Mouse (Mus musculus) right cerebral cortex, adult 18-20 months (tissue): ENCODE data around the gene Rnd3.
A peak's percentile ranks its signal among the peaks of the same experiment; 100 is the strongest.

Experiments used
- DNase-seq: peaks from one replicate; pipeline ENCODE4 v3.0.0; 2022; ENCODE audit warnings: mixed read lengths

The Rnd3 gene

DNA sequence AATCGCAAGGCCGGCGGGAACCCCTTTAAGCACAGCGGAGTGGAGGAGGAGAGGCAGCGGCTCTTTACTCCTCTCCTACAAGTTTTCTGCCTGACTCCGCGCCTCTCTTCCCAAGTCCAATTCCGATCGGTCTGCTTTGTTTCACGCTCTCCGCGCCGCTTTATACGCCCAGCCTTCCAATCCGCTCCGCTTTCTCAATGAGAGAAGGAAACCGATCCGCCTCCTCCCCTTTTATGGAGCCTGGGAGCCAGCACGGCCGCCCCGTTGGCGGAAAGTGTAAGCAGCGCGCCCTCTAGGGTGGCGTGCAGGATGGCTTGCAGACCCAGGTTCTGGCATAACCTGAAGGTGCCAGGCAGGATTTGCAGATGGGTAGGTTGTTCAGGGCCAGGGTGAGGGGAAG, at the start of gene Rnd3:
Rnd3 (minus strand) TSS at position 137 of the 400 bp plus-strand sequence.
- DNase-seq, result peak; percentile 93

DNA sequence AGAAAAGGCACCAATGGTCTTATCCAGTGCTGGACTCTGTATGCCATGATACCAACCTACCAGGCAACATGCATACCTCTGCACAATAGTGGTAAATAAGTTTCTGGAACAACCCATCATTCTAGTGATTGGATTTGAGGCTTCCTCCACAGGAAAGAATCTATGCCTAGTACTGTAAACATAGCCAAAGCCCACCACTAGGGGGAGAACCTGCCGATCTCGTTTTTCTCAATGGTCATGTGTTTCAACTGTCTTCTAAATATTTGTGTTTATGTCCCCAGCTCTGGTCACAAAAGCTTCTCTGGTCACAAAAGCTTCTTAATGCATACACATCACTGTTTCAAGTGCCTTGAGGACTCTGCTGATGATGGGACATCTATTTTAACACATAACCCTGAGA, 43.4 kb upstream of the Rnd3 start:
- no peak for DNase-seq

DNA sequence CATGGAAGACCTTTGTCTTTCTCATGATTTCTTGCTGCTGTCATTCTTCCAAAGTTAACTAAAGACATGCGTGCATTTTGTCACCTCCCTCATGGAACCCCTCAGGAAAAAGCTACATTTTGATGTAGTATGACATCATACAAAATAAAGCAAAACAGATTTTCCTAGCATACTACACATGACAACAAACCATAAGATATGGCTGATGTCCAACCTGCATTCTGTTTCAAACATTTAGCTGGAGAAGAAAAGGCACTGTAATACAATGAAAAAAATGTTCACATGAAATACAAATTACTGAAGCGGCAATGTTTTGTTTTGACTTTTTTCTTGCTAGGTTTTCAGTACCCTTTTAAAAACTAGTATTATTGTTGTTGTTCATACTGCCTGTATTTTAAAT, 36.9 kb upstream of the Rnd3 start:
- DNase-seq, result no peak

DNA sequence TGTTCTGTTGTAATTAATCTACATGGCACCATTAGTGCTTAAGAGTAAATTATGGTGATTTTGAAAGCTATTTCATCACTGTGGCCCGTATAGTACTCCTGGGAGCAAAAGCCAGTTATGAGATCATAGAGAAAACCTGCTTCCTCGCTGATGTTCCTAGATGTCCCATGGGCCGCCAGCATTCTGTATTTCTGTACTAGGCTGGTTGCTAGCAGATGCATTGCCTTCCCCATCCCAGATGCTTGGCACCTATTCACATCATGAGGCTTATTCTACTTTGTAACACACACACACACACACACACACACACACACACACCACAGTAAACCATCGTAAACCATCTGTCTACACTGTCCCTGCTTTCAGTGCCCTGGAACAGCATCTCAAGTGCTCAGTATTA, 34.1 kb upstream of the Rnd3 start:
- DNase-seq, result no peak

DNA sequence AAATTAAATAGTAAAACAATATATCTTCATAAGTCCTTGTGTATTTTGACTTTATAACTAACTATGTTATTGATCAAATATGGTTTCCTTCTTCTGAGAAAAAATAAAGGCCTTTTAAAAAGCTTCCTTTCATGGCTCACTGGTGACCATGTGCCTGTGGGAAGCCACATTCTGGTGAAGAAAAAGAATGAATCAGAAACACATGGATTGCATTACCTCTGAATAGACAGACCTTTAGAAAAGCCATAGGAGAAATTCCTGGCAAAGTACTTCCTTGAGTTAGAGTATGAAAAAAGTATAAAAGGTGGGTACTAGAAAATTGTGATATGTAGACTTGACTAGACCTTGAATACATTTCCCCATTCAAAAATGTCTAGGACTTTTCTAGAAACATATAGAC, 32.5 kb upstream of the Rnd3 start:
- no peak for DNase-seq

DNA sequence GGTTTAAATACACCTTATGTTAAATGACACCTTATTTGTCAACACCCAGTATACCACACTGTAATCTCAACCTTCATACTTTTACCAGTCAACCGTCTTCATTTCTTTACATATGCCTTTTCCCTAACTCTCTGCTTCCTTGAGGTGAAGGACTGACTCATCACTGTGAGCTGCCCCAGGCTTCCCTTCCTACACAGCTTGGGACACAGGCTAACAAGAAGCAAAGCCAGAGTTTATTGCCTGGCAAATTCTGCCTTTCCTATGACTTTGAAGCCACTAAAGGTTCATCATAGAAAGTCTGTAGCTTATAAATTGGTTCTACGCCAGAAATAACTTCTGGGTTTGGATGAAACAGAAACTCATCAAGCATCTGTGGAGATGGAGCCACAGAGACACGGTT, 30.2 kb upstream of the Rnd3 start:
- DNase-seq, result no peak

DNA sequence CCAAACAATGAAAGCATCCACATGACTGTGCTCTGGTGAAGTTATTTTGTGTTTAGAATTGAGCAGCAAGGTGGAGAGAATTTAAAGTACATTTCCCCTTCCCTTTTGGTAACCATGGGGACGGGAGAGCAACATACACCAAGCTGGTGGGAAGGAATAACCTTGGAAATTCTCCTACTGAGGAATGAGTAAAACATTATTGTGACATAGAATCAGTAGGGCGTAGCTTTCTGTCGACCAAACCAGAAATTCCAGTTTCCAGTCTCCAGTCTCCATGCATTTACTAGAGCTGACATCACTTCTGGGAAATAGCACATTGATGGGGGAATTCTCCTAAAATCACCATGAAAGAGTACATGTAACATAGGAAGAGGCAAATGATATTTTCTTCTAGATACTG, 28.7 kb upstream of the Rnd3 start:
- DNase-seq, result no peak

DNA sequence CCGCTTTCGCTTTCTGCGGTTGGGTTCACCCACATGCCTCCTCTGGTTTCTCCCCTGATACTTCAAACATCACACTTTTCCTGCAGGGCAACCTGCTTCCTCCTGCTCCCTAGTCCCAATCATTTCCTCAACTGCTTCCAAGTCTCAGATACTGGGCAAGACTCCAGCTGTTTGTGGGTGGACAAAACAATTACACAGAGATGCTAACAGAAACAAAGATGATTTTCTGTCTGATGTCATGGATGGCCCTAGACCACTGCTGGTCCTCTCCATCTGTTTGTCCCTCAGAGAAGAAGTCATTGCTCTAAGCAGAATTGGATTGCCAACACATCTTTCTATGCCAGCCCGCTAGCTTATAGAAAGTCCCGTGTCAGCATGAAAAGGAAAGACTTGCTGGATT, 26.4 kb upstream of the Rnd3 start:
- no peak for DNase-seq

DNA sequence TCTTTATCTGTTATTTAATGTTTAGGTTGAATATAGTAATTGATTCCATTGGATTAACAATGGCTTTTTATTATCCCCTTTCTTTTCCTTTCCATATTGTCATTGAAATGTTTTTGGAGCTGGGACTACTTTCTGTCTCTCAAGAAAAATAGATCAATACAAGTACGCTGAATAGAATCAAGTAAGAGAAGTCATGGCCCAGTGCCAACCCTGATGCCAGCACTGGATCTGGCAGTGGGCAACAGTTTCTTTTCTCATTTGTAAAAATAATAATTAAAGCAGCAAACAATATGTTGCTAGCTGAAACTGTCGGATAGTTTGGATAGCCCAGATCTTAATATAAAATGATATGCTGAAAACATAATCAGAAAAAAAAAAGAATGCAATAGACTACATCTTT, 12.2 kb upstream of the Rnd3 start:
- DNase-seq, result no peak

DNA sequence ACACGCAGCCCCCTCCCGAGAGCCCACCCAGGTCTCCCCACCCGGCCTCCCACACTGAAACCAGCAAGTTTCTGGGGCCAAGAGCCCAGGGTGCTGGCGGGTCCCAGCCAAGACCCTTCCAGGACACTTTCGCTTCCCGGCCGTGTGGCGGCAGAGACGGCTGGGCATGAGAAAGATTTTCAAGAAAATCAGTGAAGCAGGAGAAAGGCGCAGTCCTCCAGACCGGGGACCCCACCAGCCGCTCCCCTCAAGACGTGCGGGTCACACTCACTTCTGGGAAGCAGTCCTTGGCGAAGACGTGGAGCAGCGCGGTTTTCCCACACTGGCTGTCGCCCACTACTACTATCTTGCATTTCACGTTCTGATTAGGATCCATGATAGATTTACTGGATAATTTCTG, 457 bp downstream of the Rnd3 start:
- DNase-seq, result peak; percentile 26

DNA sequence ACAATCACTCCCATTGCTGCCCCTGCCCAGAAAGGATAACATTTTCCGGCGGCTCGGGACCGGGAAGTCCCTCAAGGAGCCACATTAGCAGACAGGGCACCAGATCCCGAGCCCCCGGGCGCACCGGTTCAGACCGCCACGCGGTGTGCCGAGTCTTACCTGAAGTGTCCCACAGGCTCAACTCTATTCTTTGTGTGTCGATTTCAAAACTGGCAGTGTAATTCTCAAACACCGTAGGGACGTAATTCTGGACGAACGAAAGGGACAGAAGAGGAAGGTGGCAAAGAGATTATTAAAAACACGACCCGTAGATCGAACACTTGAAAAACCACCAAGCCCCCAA, 875 bp downstream of the Rnd3 start:
- DNase-seq, result no peak

DNA sequence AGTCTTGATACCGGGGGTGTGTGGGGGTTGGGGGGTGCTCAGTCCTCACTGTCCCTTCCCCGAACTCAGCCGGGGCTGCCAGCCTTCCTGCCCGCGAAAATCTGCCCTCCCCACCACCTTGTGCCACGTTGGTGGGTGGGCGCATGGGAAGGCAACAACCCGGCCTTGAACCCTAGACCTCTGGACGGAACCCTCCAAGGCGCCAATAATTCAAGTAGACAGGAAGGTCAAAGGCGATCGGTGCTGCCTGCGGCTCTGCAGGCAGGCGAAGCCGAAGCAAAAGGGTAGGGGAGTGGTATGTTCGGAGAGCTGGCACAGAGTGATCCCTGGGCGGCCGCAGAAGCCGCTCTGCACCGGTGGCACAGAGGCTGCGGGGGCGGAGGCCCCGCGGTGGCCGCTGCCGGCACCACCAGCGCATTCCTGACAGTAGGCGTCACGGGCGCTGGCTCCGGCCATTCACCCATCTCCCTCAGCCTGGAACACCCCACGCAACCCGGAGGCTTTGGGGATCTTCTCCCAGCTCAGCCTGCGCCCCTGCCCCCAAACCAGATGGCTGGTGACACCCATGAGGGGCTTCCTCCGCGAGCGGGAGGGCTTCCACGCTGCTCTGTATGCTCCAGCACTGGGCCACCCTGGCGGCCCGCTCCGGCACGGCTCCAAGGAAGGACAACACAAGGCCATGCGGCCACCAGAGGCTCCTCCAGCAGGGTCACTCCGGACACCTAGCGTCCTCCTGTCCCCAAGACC, 1.4 kb downstream of the Rnd3 start:
- peak; percentile 65 for DNase-seq

DNA sequence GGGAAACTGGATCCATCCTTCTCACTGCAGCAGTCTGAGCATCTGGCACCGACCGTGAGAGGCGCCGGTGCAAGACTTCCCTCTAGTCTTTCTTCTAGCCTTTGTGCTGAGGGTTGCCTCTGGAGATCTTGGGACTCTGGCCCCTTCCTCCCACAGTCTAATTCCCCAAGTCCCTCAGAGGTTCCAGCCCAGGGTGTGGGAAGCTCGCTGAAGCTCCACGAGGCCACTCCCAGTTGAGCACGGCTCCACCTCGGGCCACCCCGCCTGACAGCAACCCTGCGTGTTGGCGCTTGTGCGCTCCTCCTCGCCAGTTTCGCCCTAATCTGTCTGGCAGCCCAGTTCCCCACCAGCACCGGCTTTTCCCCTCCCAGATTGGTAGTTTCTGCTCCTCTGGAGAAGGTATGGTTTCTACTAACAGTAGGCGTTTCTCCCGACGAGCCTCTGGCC, 2.0 kb downstream of the Rnd3 start:
- peak; percentile 79 for DNase-seq

DNA sequence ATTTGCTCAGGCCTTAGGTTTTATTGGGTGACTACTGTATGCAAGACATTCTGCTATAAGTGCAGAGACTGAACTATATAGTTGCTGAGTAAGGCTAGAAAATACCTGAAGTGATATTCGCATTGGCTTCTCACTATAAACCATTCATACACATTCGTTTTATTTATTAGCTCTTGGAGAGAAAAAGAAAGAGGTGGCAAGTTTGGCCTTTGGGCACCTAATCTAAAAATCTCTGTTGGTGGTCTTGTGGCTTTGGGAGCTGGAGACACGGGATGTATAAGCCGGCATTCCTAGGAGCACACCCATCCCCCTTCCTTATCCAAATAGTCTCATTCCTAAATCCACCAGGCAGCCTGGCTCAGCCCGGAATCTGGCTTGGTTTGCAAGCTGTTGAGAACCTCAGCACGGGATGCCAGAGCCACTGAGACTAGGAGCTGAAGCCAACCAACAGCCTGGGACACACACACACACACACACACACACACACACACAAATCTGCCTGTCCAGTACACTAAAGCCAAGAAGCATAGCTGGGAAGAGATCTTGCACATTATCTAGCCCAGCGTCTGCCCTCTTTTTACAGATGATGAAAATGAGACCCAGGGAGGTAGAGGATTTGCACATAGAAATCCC, 3.0 kb downstream of the Rnd3 start:
- DNase-seq, result peak; percentile 31

DNA sequence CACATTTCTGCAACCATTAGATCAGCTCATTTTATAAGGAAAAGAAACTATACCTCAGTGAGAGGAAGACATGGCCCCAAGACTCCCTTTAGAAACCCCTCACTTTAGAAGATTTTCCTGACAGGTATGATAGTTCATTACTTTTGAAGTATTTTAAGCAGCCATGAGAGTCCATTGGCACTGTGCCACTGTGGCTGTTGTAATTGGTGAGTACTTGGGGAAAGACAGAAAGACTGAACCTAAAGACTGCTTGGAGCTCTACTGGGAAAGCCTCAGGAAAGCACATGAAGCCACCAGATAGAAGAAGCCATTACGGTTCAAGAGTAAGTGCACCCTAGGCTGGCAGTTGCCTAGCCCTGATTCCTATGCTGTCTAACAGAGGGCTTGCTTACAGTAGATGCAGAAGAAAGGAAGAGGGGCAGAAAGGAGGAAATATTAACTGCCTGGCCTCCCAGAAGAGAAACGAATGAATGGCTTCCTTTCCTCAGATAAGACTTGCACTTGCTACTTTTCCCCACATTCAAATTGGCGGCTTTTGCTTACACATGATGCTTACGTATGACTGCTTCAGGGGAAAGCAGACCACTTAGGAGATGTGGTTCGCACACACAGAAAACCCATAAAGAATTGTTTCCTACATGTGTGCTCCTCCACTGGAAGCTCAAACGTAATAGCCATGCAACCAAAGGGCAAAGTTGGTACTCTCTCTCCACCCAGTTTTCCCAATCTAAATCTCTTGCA, 4.4 kb downstream of the Rnd3 start:
- DNase-seq, result no peak

DNA sequence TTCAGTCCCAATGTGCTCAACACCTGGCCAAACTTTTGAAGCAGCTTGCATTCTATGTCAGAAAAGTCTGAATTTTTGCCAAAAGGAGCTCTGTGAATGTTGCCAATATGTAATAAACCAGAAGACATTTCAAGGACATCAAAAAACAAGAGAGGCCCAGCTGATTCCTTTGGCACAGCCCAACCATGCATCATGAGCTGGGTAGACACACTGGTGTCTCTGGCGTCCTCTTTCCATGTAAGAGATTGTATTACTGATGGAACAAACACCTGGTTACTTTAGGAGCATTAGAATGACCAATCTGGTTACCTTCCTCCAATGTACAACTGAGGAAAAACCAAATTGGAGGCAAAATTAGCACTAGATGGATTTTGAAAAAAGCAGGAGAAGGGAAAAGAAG, 6.5 kb downstream of the Rnd3 start:
- DNase-seq, result no peak

DNA sequence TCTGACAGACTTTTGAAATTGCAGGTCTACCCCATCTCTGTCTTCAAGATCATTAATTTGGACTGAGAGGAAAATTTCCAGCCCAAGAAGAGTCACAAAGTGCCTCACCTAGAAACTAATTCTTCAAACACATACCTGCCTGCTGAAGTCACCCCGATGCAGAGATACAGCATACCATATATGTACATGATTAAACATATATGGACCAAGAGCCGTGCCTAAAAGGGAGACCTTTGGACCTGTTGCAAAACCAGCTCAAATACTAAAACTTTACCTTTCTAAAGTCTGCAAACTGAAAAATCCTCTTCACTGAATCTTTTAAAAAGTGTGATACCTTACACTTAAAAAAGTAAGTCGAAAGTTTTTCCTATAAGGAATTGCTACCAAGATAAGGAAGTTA, 7.6 kb downstream of the Rnd3 start:
- no peak for DNase-seq

DNA sequence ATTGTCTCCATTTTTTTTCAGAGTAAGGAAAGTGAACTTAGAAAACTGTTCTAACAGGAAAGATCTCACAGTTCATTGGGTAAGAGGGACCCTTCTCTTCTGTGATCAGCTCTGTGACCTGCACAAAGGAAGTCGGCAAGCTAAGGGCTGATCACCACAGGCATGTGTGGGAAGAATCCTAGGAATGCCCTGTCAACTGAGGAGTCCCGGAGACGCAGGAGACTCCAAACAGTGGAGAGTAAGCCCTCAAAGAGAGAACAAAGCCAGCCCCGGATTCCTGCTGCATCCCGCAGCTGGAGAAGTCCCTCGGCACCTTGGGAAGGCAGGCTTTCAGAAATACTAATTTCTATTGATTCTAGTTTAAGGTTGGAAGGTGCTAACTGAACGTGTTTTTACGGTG, 8.4 kb downstream of the Rnd3 start:
- no peak for DNase-seq

DNA sequence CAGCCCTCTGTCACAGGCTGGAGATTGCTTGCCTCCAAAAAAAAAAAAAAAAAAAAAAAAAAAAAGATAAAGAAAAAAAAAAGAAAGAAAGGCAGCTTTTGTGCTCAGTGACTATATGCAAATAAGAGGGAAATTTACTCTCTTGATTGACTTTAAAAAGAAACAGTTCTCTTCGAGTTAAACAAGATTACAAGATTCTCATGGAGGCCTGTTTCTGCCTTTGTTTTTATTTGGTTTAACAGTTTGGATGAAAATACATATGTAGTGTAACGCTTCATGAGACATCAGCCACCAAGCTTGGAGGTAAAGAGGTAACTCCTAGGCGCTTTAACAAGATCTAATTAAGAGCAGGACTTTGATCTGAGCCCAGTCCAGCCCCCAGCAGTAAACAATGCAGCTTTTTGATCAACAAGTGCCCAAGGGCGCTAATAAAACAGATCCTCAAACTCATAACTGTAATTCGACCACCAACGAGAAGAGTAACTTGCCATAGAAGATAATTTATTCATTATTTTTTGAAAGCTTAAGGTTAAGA, 8.9 kb downstream of the Rnd3 start:
- DNase-seq, result no peak

DNA sequence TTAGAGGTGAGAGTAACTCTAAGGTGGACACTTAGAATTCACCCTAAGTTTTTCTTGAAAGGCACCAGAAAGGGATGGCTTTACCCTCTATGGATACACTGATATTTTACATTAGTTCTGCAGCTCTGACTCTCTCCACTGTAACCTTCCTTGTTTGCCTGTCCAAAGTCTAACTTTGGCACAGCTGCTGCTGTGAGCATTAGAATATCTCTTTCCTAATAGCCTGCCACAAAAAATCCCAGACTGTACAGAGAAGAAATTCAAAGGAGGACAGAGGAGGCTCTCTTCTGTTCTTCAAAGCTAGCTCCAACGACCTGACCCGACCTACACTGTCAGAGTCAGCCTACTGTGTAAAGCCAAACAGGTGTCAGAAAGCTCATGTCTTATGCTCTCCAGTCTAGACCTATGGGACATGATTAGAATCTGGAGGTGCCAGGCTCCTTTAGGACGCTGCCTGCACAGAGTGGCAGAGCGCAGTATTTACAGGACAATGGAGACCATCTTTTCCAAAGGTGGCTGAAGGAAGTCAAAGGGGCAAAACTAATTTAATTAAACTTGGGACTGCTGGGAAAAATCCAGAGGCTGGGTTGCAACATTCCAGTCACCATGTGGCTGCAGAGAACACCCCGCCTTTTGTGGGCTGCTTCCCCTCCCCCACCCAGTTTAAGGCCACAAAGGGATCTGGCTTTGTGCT, 9.5 kb downstream of the Rnd3 start:
- DNase-seq, result no peak

DNA sequence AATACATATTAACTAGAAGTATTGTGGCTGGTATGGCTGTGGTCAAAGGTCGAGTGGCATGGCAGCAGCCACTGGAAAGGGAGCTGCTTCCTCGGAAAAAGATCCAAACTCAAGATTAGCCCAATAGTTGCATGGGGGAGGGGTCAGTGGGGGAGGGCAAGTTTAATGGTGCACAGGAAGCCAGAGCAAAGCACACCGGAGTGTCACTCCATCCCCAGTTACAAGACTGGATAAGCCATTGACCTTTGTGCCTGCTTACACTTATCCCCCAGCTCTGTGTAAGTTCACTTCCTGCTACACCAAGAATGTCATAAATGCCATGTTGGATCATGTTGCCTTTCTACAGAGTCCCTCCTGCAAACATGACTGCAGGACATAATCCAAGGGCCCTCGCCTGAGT, 11.2 kb downstream of the Rnd3 start:
- DNase-seq, result no peak

DNA sequence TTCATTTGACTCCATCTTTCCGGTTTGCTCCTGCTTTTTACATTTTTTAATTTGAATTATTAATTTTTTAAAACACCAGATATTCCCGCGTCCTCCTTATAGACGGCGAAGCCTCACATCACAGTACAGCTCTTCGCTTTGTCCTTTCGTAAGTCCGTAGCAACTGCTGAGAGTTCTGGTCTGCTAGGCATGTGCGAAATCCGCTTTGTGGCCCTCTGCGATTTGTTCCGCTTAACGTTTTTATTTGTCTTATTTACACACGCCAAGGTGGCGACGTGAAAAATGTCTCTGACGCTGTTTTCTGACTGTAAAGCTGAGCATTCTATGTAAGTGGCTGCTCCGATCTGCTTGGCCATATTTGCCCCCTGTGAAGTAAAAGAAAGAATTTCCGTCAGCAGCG, 16.7 kb downstream of the Rnd3 start:
- no peak for DNase-seq

DNA sequence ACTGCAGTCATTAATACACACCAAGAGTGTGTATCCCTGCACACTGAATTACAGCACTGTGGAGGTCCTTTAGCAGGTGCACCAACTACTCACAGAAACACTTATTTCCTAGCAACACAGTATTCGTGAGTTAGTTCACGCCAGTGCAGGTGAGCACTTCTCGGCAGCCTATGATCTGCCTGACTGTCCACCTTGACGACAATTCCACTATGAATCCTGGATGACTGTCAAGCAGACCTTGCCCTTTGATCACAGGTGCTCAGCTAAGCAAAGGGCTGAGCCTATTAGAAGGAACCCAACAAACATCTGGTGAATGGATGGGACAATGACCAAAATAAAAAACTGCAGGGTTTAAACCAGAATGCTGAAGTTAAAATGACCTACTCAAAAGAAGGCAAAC, 20.8 kb downstream of the Rnd3 start:
- no peak for DNase-seq
